Mouse (Mus musculus) limb, embryonic 14.5 days (tissue): ENCODE measurements at regions not wholly inside any gene's neighbourhood (a gene's known extent, or its start where the extent isn't known, plus 50 kb on each side); places are given as distances from the start of the nearest gene placed in this dataset.

Experiments
- ATAC-seq: fragments of 200-750 bp; cut with Nextera tagmentation; 2 replicates; pipeline ENCODE4 v1.8.0; 2017; ENCODE audit warnings: low read depth, moderate number of reproducible peaks, moderate TSS enrichment; ENCODE audit not compliant: low FRiP score
- DNase-seq: peaks from one replicate; pipeline ENCODE4 v3.0.0-alpha.2; 2015; ENCODE audit warnings: low spot score
- H3K27ac ChIP-seq: fragments of 300-500 bp; sonication (generic); replicated peaks from 2 replicates; pipeline ENCODE4 v1.5.1; 2014; ENCODE audit warnings: low read depth, mild to moderate bottlenecking, low read length, moderate library complexity, mixed read lengths
- H3K27me3 ChIP-seq: fragments of 300-500 bp; sonication (generic); 2 replicates; pipeline ENCODE4 v1.6.1; 2014; ENCODE audit warnings: low read length, mixed read lengths; ENCODE audit not compliant: control insufficient read depth, insufficient read depth
- H3K36me3 ChIP-seq: fragments of 300-500 bp; sonication (generic); 2 replicates; pipeline ENCODE4 v1.6.1; 2014; ENCODE audit warnings: mild to moderate bottlenecking, low read length, moderate library complexity, mixed read lengths; ENCODE audit not compliant: control insufficient read depth, insufficient read depth
- H3K4me1 ChIP-seq: fragments of 300-500 bp; sonication (generic); 2 replicates; pipeline ENCODE4 v1.6.1; 2014; ENCODE audit warnings: antibody characterized with exemption, low read length, mixed read lengths; ENCODE audit not compliant: control insufficient read depth, insufficient read depth
- H3K4me2 ChIP-seq: fragments of 300-500 bp; sonication (generic); replicated peaks from 2 replicates; pipeline ENCODE4 v1.6.1; 2014; ENCODE audit warnings: low read depth, mild to moderate bottlenecking, low read length, moderate library complexity; ENCODE audit not compliant: severe bottlenecking
- H3K4me3 ChIP-seq: fragments of 300-500 bp; sonication (generic); replicated peaks from 2 replicates; pipeline ENCODE4 v1.5.1; 2014; ENCODE audit warnings: low read length
- H3K9ac ChIP-seq: fragments of 300-500 bp; sonication (generic); 2 replicates; pipeline ENCODE4 v1.6.1; 2014; ENCODE audit warnings: mild to moderate bottlenecking, low read depth, low read length, moderate library complexity; ENCODE audit not compliant: severe bottlenecking
- H3K9me3 ChIP-seq: fragments of 300-500 bp; sonication (generic); 2 replicates; pipeline ENCODE4 v1.6.1; 2016; ENCODE audit warnings: low read length; ENCODE audit not compliant: control insufficient read depth
- POLR2A ChIP-seq: fragments of 200-500 bp; IDR thresholded peaks from 2 replicates; pipeline ENCODE4 v1.8.0; 2012; ENCODE audit warnings: inconsistent platforms, mild to moderate bottlenecking, moderate library complexity, borderline replicate concordance; ENCODE audit not compliant: insufficient read depth, insufficient read length; ENCODE audit errors: extremely low read depth
- WGBS: fragments of 180-500 bp; shearing (Covaris S2); extraction: QIAGEN DNeasy Blood & Tissue Kit; methylation state at CpG from one replicate; pipeline ENCODE4 v1.1.7; 2014; 5-methylcytosine and 5-hydroxymethylcytosine counted together

DNA sequence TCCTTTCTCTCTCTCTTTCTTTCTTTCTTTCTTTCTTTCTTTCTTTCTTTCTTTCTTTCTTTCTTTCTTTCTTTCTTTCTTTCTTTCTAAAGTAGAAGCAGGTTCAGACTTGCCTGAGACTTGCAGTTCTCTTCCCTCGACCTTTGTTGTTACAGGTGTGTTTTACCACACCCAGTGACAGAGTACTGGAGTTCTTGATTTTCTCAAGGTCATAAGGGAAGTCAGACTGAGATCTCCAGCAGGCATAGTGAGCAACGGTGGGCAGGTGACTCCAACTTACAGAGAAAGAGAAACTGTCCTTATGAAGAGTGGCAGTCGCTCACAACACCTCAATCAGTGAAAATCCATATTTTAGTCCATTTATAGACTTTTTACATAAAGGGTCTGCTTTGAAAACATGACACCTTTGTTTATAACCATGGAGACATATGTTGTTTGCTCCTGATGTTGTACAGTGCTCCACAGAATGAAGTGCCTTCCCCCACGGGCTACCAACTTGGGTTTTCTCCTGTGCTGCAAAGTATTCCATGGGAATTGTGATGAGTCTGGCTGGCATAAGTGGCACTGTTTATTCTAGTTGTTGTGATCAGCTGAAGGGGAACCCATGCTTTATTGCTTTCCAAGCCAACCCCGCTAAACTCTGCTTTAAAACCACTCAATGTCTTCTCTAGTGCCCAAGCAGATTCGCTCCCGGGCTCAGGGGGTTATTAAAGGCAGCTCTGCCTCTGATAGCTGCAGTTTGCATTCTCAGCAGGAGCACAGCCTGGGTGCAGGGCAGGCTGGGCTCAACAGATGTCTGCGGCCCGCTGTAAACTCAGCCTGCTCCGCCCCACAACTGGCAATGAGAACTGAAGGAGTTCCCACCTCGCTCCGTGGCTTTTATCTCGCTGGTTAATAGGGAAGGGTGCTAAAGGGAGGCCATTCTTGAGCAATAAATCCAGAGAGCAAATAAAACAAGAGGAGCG is 132.6 kb upstream of the Jade1 start:
- no peaks in the 10 kb centered on the region for H3K9me3 ChIP-seq
- H3K27me3 ChIP-seq, result no peaks in the 10 kb centered on the region
- H3K4me3 ChIP-seq, result no peak overlapping the region
- H3K9ac ChIP-seq, result no peak overlapping the region
- H3K4me1 ChIP-seq, result 0 out of 2 replicates have a peak, but pooled peaks cover 2% of the 10 kb centered on the region
- ATAC-seq (no peak), DNase-seq (no peak)
- H3K4me2 ChIP-seq, result no peak overlapping the region
- H3K36me3 ChIP-seq, result no peaks in the 10 kb centered on the region
- H3K27ac ChIP-seq, result no peak overlapping the region
- TF ChIP-seq POLR2A, result no peak
- WGBS, result 12% methylated on average over 14 of the region's 14 CpGs

DNA sequence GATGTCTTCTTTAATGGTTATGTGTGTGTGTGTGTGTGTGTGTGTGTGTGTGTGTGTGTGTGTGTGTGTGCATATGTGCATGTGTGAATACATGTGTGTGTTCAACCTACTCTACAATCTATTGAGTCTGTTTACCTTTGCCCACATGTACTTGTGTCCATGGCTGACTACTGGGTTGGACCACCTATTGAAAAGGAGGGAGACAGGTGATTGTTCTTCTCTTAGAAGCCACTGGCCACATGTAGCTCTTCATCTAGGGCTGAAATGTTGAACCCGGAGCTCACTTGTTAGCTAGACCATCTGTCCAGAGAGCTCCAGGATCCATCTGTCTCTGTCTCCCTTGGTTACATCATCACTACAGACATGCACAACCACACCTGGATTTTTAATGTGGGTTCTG is 141.8 kb upstream of the Jade1 start:
- ATAC-seq (no peak), DNase-seq (no peak)
- WGBS, result 81% methylated on average over 1 of the region's 1 CpGs
- Histone ChIP-seq H3K36me3 (no peaks in the 10 kb centered on the region), H3K4me1 (0 out of 2 replicates have a peak, but pooled peaks cover 3% of the 10 kb centered on the region), H3K9me3 (no peaks in the 10 kb centered on the region), H3K27me3 (no peaks in the 10 kb centered on the region), H3K4me2 (no peak overlapping the region), H3K4me3 (no peak overlapping the region), H3K27ac (no peak overlapping the region), H3K9ac (no peak overlapping the region)
- no peak for TF ChIP-seq POLR2A

DNA sequence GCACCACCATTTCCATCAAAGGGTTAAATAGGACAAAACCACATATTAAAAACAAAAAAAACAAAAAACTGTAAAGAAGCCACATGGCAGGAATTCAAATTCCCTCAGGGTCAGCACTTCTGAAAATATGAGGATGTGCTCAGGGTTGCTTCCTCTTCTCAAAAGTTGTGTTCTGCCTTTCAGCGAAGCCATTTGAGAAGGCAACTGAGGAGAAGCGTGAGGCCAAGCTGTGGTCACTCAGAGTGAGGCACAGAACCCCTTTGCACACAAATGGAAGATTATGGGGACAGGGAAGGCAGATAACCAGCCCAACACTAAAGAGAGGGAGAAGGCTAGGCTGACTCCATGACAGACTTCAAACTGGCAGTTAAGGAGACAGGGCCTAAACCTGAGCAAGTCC is 142.8 kb upstream of the Jade1 start:
- H3K4me3 ChIP-seq, result no peak overlapping the region
- TF ChIP-seq POLR2A, result no peak
- H3K4me2 ChIP-seq, result no peak overlapping the region
- 0 out of 2 replicates have a peak, but pooled peaks cover 3% of the 10 kb centered on the region for H3K4me1 ChIP-seq
- H3K27me3 ChIP-seq, result no peaks in the 10 kb centered on the region
- 76% methylated on average over 2 of the region's 2 CpGs for WGBS
- no peak overlapping the region for H3K27ac ChIP-seq
- H3K36me3 ChIP-seq, result no peaks in the 10 kb centered on the region
- no peak for ATAC-seq
- H3K9me3 ChIP-seq, result no peaks in the 10 kb centered on the region
- H3K9ac ChIP-seq, result no peak overlapping the region
- no peak for DNase-seq

DNA sequence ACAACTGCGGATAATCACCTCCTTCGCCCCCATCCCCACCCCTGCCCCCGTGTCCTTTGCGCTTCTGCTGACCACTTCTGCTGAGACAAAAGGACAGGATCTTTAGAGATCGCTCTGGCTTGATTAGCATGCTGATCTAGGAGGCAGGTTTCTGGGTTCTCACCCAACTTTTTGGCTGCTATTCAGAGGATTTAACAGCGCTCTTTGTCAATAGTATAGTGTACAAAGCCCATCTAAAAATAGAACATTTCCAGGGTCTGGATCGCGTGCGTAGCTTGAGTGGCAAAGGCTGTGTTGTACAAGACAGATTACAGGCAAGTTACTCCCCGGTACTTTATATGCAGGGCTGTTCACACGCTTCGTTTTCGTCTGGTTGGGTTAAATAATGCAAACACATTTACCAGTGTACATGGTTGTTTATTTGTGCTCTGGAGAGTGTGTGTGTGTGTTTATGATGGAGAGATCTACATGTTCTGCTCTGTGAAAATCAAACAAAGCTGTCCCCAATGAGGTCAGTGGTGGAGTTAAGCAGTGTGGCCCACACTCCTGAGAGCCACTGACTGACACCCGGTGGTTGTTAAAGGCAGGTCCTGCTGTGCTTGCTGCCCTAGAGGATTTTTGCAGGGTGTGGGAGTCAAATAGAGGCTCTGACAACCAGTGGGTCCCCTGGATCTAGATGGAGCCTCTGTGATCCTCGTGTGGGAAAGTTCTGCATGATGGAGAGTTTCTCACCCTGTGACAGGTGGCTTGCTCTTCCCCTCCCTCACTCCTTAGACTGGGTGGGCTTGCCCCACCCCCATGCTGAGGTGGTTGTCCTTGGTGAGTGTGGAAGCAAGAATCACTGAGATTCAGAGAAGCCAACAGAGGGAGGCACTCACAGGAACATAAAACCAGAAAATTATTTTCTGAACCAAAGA is 146.5 kb upstream of the Jade1 start:
- Histone ChIP-seq H3K27ac (no peak overlapping the region), H3K9me3 (no peaks in the 10 kb centered on the region), H3K27me3 (no peaks in the 10 kb centered on the region), H3K9ac (peak overlapping the region; percentile 44; the same call in 1 of the 2 replicates), H3K4me2 (peak overlapping the region; percentile 55), H3K36me3 (no peaks in the 10 kb centered on the region), H3K4me3 (peak overlapping the region; percentile 29), H3K4me1 (0 out of 2 replicates have a peak, but pooled peaks cover 3% of the 10 kb centered on the region)
- peak; percentile 67 for ATAC-seq
- DNase-seq, result peak; percentile 39
- 20% methylated on average over 15 of the region's 15 CpGs for WGBS
- no peak for TF ChIP-seq POLR2A

DNA sequence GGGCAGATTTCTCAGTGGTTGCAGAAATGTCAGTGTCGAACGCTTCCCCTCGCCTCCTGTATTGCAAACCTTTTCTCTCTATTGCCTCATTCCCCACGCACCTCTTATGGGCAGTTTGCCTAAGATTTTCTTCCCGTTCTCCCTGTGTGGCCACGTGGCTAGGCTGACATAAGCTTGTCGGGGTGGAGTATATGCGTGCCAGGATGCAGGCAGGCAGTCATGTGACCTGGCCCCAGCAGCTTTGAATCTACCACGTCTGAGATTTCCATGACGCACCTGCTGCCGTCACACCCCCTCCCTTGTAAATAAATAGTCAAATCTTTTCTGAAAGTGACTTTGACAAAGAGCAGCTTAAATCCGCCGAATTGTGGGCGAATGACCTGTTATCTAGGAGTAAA is 147.1 kb upstream of the Jade1 start:
- peak; percentile 86 for ATAC-seq
- 0 out of 2 replicates have a peak, but pooled peaks cover 3% of the 10 kb centered on the region for H3K4me1 ChIP-seq

More for the DNA sequence above, 147.1 kb upstream of the Jade1 start:
- Histone ChIP-seq H3K36me3 (no peaks in the 10 kb centered on the region), H3K27ac (no peak overlapping the region), H3K9me3 (no peaks in the 10 kb centered on the region), H3K4me2 (peak overlapping the region; percentile 55), H3K27me3 (no peaks in the 10 kb centered on the region), H3K9ac (peak overlapping the region; percentile 44; the same call in 1 of the 2 replicates), H3K4me3 (peak overlapping the region; percentile 29)
- TF ChIP-seq POLR2A, result no peak
- 8% methylated on average over 14 of the region's 14 CpGs for WGBS
- peak; percentile 51 for DNase-seq
